Mouse (Mus musculus) bone marrow, adult 2 months (tissue): Measurements from ENCODE around the gene Col17a1. TPM values are rescaled to one million over a fixed set of nuclear protein-coding genes. Genes with fewer than 3 reads are reported as not detected.

Experiments used
- H3K27ac ChIP-seq: fragments of 200-500 bp; 2 replicates; pipeline ENCODE4 v1.5.1; 2012; ENCODE audit warnings: low read depth, mild to moderate bottlenecking, control low read depth, inconsistent platforms, low read length; ENCODE audit not compliant: control insufficient read depth, poor library complexity, insufficient read depth
- H3K4me1 ChIP-seq: fragments of 200-500 bp; 2 replicates; pipeline ENCODE4 v1.6.1; 2011; ENCODE audit warnings: low read length; ENCODE audit not compliant: control insufficient read depth, insufficient read depth
- H3K4me3 ChIP-seq: fragments of 200-500 bp; replicated peaks from 2 replicates; pipeline ENCODE3; 2011; ENCODE audit warnings: mild to moderate bottlenecking, low read depth, low read length, control low read depth; ENCODE audit not compliant: control insufficient read depth
- CTCF ChIP-seq: fragments of 200-500 bp; IDR thresholded peaks from 2 replicates; pipeline ENCODE4 v1.5.1; 2011; ENCODE audit warnings: low read length, control low read depth; ENCODE audit not compliant: control insufficient read depth, insufficient read depth
- POLR2A ChIP-seq: fragments of 200-500 bp; IDR thresholded peaks from 2 replicates; pipeline ENCODE4 v1.6.1; 2011; ENCODE audit warnings: low read depth, mild to moderate bottlenecking, control low read depth, low read length, borderline replicate concordance; ENCODE audit not compliant: control insufficient read depth
- WGBS: fragments of 180-500 bp; shearing (Covaris S2); methylation state at CpG from one replicate; pipeline ENCODE4 v1.1.7; 2018; 5-methylcytosine and 5-hydroxymethylcytosine counted together
- polyA plus RNA-seq: library from polyadenylated mRNA; stranded (reverse); fragments of >200 nt; gene quantifications from 2 replicates; pipeline ENCODE4 v1.2.4, GENCODE M21; 2011; ENCODE audit warnings: low replicate concordance; ENCODE audit not compliant: missing spikeins, insufficient read depth, insufficient read length

Col17a1 gene
- polyA plus RNA-seq, 1 experiment, result not detected

GRCm38 (mm10) chr19:47645583-47645982 is 46.3 kb downstream of the Col17a1 start:
- WGBS, result 86% methylated on average over 6 of the region's 6 CpGs
- Histone ChIP-seq H3K4me1 (no peaks in the 10 kb centered on the region), H3K27ac (no peak overlapping the region), H3K4me3 (no peak overlapping the region)
- TF ChIP-seq CTCF, result no peak
- no peak for TF ChIP-seq POLR2A

GRCm38 (mm10) chr19:47643910-47644309 is 48.0 kb downstream of the Col17a1 start:
- no peak overlapping the region for H3K4me3 ChIP-seq

GRCm38 (mm10) chr19:47635380-47635779 is 56.5 kb downstream of the Col17a1 start:
- WGBS, result 89% methylated on average over 4 of the region's 4 CpGs
- TF ChIP-seq CTCF, result no peak
- no peak for TF ChIP-seq POLR2A
- Histone ChIP-seq H3K27ac (no peak overlapping the region), H3K4me3 (no peak overlapping the region), H3K4me1 (no peaks in the 10 kb centered on the region; the same call in 1 of the 2 replicates)

More at GRCm38 (mm10) chr19:47643910-47644309, 48.0 kb downstream of the Col17a1 start:
- Histone ChIP-seq H3K4me1 (no peaks in the 10 kb centered on the region), H3K27ac (no peak overlapping the region)
- TF ChIP-seq CTCF (no peak), POLR2A (no peak)
- 63% methylated on average over 2 of the region's 2 CpGs for WGBS

GRCm38 (mm10) chr19:47631799-47632198 is 60.1 kb downstream of the Col17a1 start:
- WGBS, result 88% methylated on average over 5 of the region's 5 CpGs
- Histone ChIP-seq H3K4me1 (no peaks in the 10 kb centered on the region; the same call in 1 of the 2 replicates), H3K27ac (no peak overlapping the region), H3K4me3 (no peak overlapping the region)
- TF ChIP-seq CTCF (no peak), POLR2A (no peak)

GRCm38 (mm10) chr19:47630381-47630780 is 61.5 kb downstream of the Col17a1 start:
- TF ChIP-seq POLR2A (no peak), CTCF (no peak)
- 83% methylated on average over 5 of the region's 5 CpGs for WGBS
- no peaks in the 10 kb centered on the region; the same call in 1 of the 2 replicates for H3K4me1 ChIP-seq
- H3K27ac ChIP-seq, result no peak overlapping the region
- no peak overlapping the region for H3K4me3 ChIP-seq

- Histone ChIP-seq H3K4me1 (no peaks in the 10 kb centered on the region; the same call in 1 of the 2 replicates), H3K4me3 (no peak overlapping the region), H3K27ac (no peak overlapping the region)
- WGBS, result 85% methylated on average over 5 of the region's 5 CpGs
- TF ChIP-seq POLR2A, result no peak
- TF ChIP-seq CTCF, result no peak
Measured at GRCm38 (mm10) chr19:47629068-47629467, 62.8 kb downstream of the Col17a1 start.

- WGBS, result 92% methylated on average over 10 of the region's 10 CpGs
- H3K4me3 ChIP-seq, result no peak overlapping the region
- H3K27ac ChIP-seq, result no peak overlapping the region
- no peaks in the 10 kb centered on the region; the same call in 1 of the 2 replicates for H3K4me1 ChIP-seq
- TF ChIP-seq POLR2A, result no peak
- no peak for TF ChIP-seq CTCF
Measured at GRCm38 (mm10) chr19:47627450-47627849, 64.4 kb downstream of the Col17a1 start.

- Histone ChIP-seq H3K4me3 (no peak overlapping the region), H3K4me1 (no peaks in the 10 kb centered on the region; the same call in 1 of the 2 replicates), H3K27ac (no peak overlapping the region)
- TF ChIP-seq POLR2A, result no peak
- TF ChIP-seq CTCF, result no peak
- WGBS, result 90% methylated on average over 10 of the region's 10 CpGs
Measured at GRCm38 (mm10) chr19:47624940-47625711, 66.8 kb downstream of the Col17a1 start.

GRCm38 (mm10) chr19:47621478-47621877 is 70.4 kb downstream of the Col17a1 start:
- 71% methylated on average over 8 of the region's 8 CpGs for WGBS

More at GRCm38 (mm10) chr19:47621478-47621877, 70.4 kb downstream of the Col17a1 start:
- Histone ChIP-seq H3K4me3 (no peak overlapping the region), H3K27ac (no peak overlapping the region), H3K4me1 (no peaks in the 10 kb centered on the region; the same call in 1 of the 2 replicates)
- TF ChIP-seq CTCF, result no peak
